Mouse (Mus musculus) frontal cortex, postnatal 14 days (tissue): ENCODE data around the gene Ppp1r8.

Experiments used
- DNase-seq, 2 experiments: peaks; one replicate each; pipeline ENCODE4 v3.0.0; 2022; ENCODE audit warnings: low spot score in 2 of 2

Gene Ppp1r8

DNA sequence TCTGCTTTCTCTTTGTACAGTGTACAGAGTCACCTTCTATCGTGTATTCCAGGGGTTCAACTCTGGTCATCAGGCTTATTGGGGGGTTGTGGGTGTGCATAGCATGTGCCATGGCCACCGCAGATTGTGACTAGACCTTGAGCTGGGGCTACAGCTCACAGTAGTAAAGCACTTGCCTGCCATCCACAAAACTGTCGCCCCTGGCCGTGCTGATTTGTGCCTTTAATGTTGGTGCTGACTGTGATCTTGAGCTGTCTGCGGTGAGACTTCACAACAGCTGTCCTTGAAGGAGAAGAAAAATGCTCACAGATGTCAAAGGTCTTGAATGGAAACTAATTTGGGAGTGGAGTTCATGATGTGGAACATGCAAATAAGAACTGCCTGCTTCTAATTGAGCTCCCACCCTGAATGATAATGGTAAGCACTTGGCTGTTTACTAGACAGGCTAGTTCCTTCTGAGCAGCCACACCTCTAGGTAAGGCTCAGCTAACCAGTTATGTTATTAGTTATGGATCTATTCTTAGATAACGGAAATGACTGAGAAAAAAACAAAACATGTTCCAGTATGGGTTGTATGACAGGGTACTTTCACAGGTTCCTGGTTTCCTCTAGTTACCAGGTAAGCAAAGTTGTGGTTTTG lies 64.3 kb downstream of the Ppp1r8 start:
- DNase-seq: no peak
